Mouse (Mus musculus) myocyte (in vitro differentiated cells): ENCODE measurements around the gene Ppp6r1.

Source experiments
- E2F4 ChIP-seq: IDR thresholded peaks from one replicate; pipeline ENCODE4 v1.6.1; 2011; ENCODE audit warnings: mild to moderate bottlenecking, control low read depth, moderate library complexity; ENCODE audit not compliant: insufficient read depth
- MAX ChIP-seq: IDR thresholded peaks from one replicate; pipeline ENCODE4 v1.6.1; 2011; ENCODE audit warnings: low read depth, mild to moderate bottlenecking, control low read depth
- POLR2A ChIP-seq: IDR thresholded peaks from one replicate; pipeline ENCODE4 v1.6.1; 2011; ENCODE audit warnings: low read depth, mild to moderate bottlenecking, control low read depth, moderate library complexity; ENCODE audit not compliant: insufficient read length
- POLR2AphosphoS2 ChIP-seq: IDR thresholded peaks from one replicate; pipeline ENCODE4 v1.6.1; 2011; ENCODE audit warnings: low read depth, control low read depth; ENCODE audit not compliant: insufficient read length
- USF1 ChIP-seq: IDR thresholded peaks from one replicate; pipeline ENCODE4 v1.6.1; 2011; ENCODE audit warnings: low read depth, mild to moderate bottlenecking, control low read depth, moderate library complexity

DNA sequence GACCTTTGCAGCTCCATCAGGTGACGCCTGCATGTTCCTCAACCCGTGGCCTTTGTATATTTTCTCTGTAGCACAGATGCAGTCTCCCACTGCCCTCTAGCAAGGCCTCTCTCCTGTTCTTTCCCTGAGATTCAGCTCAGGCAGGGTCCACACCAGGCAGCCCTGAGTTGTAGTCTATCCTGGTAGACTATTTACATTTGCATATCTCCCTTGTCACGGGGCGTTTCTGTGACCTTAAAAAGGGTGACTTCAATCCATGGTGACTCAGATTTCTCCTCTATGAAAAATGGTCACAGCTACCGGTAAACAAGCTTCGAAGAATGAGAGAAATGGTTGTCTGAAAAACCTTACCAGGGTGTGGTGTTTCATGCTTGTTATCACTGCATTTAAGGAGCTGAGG, 54.9 kb downstream of the Ppp6r1 start, which contains the start of gene Ptprh:
- no peak for TF ChIP-seq POLR2AphosphoS2
- TF ChIP-seq POLR2A = no peak
- TF ChIP-seq MAX = no peak
- TF ChIP-seq E2F4 = no peak
- TF ChIP-seq USF1 = no peak
